Mouse (Mus musculus): Measurements from ENCODE around the gene Lipe.

Lipe gene

DNA sequence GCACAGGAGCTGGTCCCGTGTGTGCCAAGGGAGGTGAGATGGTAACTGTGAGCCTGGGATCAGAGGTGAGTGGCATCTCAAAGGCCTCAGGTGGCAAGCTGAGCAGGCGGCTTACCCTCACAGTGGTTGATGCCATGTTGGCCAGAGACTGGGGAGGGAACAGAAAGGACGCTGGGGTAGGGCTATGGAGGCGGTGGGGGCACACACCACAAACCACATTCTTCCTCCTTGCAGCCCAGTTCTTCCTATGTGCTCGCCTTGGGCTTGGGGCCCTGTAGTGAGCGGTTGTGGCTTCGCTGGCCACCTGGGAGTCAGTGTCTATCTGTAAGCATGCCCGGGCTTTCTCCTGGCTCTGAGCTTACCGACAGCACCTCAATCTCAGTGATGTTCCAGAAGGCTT is 13.7 kb downstream of the Lipe start:
- DNase-seq: peak; percentile 95

GRCm38 (mm10) chr7:25384318-25384717 is 14.2 kb downstream of the Lipe start:
- DNase-seq: peak; percentile 91

DNA sequence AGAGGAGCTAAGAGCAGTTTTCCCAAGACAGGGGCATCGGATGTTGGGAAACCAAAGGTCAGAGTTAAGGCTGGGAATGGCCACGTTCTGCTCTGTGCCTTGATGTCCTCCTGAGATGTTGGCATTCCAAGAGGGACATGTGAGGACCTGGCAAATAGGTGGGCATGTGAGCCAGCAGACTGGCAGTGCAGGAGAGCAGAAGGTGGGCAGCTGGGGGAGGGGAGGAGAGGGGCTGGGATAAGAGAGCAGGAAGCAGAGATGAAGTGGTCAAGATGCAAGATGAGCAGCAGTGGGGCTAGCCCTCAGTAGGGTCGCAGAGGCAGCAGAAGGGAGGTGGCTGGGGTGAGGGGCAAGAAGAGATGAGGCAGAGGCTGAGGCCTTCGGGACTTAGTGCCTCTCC is 14.6 kb downstream of the Lipe start:
- DNase-seq: no peak

DNA sequence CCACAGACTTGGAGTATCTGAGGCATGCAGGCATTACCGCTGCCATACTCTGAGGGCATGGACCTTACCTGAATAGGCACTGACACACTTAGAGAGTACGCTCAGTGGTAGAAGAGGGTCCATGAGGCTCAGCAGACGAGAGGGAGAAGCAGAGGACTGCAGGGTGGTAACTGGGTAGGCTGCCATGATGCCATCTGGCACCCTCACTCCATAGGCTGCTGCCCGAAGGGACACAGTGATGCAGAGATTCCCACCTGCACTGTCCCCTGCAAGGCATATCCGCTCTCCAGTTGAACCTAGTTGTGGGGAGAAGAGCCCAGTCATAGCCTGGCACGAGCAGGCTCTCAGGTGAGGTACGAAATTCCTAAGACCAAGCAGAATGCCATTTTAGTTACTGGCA is 15.1 kb downstream of the Lipe start:
- no peak for DNase-seq

- DNase-seq: no peak
Observed at GRCm38 (mm10) chr7:25382541-25382940, 16.0 kb downstream of the Lipe start.

DNA sequence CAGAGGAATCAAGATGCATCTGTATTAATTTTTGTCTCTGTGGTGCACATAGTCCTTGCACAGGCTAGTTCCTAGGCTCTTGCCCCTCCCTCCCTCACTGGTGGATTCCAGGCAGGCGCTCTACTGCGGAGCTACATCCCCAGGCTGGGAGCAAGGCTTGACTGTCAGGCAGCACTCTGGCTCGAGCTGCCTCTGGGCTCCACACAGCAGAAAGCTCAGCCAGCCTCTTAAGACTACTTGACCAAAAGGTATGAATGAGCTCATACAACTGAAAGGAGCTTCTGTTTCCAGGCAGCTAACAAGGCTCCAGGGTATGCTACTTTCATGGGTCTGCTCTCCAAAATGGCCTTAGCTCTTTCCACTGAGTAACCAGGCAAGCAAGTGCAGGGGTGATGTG is 17.2 kb downstream of the Lipe start:
- DNase-seq: peak; percentile 91

- peak; percentile 95 for DNase-seq
Observed at GRCm38 (mm10) chr7:25380392-25381283, 17.9 kb downstream of the Lipe start.

- DNase-seq: peak; percentile 97
Observed at GRCm38 (mm10) chr7:25379551-25380351, 18.8 kb downstream of the Lipe start.

- DNase-seq: no peak
Observed at GRCm38 (mm10) chr7:25378181-25379100, 20.1 kb downstream of the Lipe start.

DNA sequence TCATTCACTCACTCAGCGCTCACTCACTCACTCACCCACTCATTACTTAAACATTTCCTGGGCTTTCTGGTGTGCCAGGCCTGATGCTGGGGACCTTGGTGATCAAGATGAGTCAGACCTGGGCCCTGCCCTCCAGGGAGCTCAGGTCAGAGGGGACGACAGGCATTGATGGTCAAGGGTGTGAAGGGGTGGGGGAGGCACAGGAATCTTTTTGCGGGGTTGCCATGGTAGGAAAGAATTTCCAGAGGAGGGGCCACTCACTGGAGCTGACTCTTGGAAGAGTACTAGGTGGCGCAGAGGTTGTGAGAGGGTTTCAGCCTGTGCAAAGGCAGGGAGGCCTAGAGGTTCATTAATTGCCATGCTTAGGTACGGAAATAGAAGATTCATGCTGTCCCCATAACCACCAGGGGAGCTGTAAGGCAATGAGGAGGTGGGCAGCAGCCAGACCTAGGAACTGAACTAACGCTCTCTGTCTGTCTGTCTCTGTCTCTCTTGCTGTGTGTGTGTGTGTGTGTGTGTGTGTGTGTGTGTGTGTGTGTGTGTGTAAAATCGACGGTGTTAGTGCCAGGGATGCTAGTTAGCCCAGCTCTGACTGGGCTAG is 21.3 kb downstream of the Lipe start:
- DNase-seq: no peak

DNA sequence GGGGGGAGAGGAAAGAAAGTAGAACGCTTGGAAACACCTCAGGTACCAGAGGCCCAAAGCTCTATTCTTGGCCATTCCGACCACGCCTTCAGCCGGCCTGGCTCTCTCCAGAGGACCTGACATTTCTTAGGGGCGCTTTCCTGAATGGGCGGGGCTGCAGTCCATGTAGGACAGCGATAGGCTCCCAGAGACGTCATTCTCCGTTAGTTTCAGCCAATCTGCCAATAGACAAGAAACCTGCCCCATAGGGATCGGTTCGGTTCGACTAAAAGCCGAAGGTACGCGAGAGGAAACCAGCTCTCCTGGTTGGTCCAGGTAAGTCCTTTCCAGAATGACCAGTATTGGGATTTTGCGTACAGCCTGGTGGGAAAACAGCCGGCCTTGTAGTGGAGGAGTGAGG is 22.0 kb downstream of the Lipe start:
- DNase-seq: peak; percentile 99

DNA sequence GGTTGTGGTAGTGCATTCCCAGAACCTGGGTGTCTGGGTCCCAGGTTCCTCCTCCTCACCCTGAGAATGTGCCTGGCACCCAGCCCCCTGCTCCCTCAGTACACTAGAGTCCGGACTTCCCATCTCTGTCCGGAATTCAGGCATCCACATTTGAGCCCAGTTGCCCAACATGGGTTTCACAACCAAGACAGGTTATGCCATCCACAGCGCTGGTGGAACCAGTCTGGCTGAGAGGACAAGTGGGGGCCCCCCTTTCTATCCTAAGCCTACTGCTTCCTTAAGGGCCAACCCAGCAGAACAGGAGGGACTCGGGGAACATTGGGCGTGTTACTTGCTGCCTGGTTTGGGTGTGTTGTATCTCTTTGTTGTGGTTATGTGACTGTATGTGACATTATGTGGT is 26.1 kb downstream of the Lipe start:
- no peak for DNase-seq

GRCm38 (mm10) chr7:25369058-25369749 is 29.3 kb downstream of the Lipe start, which contains the start of gene Cnfn:
Gene Cnfn (minus strand): TSS chr7:25369724.
- no peak for DNase-seq

DNA sequence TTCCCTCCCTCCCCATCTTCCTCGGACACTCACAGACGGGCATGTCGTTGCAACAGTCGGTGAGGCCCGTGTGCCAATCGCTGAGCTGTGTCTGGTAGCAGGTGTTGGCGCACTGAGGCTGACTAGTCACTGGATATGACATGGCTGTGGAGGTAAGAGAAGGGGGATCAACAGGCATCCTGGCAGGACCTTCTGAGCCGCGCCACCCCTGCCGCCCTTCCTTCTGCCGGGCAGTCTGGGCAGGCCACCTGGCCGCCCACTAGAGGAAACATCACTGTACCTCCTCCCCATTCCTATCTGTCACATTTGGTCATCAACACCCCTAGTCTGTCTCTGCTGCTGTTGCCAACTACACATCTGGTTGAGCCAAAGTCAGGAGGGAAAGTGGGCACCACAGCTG is 30.2 kb downstream of the Lipe start:
- no peak for DNase-seq

DNA sequence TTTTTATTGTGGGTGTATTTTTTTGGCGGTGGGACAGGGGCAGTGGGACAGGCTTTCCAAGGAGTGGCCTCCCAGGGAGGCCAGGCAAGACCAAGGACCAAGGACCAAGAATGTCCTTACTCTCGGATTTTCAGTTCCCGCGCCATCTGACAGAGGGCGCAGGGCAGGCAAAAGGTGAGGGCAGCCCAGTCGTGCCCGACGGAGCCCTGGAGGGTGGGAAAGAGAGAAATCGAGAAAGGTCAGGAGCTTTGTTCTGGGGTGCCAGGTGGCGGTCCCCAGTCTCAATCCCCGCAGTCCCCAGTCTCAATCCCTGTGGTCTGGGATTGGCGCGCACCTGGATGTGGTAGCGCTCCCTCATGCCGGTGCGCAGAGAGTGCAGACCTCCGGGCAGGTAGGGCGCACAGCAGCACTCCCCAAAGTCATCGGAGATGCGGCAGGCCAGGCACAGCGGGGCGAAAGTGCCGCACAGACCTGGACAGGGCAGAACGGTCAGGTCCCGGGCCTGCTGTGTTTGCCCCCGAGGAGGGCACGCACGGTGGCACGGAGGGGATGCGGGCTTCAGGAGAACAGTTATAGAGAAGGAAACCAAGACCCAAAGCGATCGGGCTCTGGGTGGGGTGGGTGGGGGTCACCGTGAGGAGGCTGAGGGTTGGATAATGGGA is 30.7 kb downstream of the Lipe start:
- DNase-seq: peak; percentile 93

DNA sequence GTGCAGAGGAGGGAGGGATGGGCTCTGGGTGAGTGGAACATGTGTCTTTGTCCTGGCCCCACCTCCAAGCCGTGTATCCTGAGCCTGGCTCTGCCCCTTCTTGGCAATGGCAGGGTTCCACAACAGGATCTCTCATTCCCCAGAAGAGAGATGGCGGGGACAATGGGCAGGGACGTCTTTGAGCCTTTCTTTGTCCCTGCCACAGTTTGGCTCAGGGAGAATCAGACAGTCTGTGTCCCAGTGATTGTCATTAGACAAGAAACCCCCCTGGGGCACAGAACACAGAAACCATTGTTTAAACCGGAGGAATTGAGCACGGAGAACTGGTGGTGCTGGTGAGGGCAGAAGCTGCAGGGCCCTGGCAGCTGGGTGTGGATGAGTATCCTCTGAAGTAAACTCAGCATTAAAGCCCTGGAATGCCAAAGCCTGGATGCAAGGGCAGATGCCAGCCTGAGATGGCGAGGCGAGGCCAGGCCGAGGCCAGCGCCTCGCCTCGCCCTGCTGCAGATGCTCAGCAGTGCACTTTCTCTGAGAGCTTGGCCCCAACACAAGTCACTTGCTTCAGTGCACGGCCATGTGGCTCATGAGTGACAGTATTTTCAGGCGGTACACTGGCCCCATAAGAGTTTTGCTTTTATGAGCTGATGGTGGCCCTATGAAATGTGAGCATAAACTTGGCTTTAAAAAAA is 32.4 kb downstream of the Lipe start:
- DNase-seq: no peak

DNA sequence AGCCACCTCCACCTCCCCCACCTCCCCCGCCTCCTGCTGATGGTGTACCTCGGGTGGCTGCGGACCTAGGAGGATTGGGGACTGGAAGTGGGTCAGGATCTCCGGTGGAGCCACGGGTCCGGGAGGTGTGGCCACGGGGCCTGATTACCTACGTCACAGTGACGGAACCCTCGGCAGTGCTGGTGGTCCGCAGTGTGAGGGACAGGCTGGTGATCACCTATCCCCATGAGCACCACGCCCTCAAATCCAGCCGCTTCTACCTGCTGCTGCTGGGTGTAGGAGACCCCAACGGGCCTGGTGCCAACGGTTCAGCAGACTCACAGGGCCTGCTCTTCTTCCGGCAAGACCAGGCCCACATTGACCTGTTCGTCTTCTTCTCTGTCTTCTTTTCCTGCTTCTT is 34.9 kb downstream of the Lipe start:
- no peak for DNase-seq

- no peak for DNase-seq
Observed at GRCm38 (mm10) chr7:25363151-25363550, 35.4 kb downstream of the Lipe start.

GRCm38 (mm10) chr7:25358721-25359206 is 39.7 kb downstream of the Lipe start:
- DNase-seq: no peak

DNA sequence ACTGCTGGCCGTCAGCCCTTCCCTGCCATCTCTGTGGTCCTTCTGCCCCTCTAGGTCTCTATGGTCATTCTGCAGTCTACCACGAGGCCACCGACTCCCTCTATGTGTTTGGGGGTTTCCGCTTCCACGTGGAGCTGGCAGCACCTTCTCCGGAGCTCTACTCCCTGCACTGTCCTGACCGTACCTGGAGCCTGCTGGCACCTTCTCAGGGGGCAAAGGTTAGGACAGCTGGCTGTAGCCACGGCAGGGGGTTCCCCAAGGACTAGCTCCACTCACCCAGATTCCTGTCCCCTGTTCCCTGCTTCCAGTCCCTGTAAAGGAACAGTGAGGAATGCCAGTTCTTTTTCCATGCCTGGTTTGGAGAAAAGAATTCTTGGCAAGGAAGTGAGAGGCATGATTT is 49.6 kb downstream of the Lipe start:
- no peak for DNase-seq

Data from heart, adult 11 months (tissue).